Mouse (Mus musculus) spleen, adult 2 months (tissue): ENCODE results near the gene Gm28035. TPM values are rescaled to one million over a fixed set of nuclear protein-coding genes. Genes with fewer than 3 reads are reported as not detected.

ENCODE experiments used
- DNase-seq, 2 experiments: peaks; one replicate each; pipeline versions ENCODE4 v3.0.0 to v3.0.0-alpha.2; 2012 to 2021; ENCODE audit warnings: low spot score in 2 of 2, low read depth in 1 of 2
- H3K27ac ChIP-seq: fragments of 200-500 bp; 2 replicates; pipeline ENCODE4 v1.5.1; 2012; ENCODE audit warnings: low read length, inconsistent platforms; ENCODE audit not compliant: insufficient read depth
- H3K27me3 ChIP-seq: fragments of 200-500 bp; 2 replicates; pipeline ENCODE4 v1.6.1; 2012; ENCODE audit warnings: mild to moderate bottlenecking, moderate library complexity, low read length, inconsistent platforms; ENCODE audit not compliant: control insufficient read depth, insufficient read depth
- H3K36me3 ChIP-seq: fragments of 200-500 bp; 2 replicates; pipeline ENCODE4 v1.6.1; 2012; ENCODE audit warnings: mild to moderate bottlenecking, low read length, inconsistent platforms; ENCODE audit not compliant: control insufficient read depth, insufficient read depth
- H3K4me1 ChIP-seq: fragments of 200-500 bp; 2 replicates; pipeline ENCODE4 v1.6.1; 2011; ENCODE audit warnings: inconsistent platforms; ENCODE audit not compliant: control insufficient read depth, insufficient read depth, insufficient read length
- H3K4me3 ChIP-seq: fragments of 200-500 bp; 2 replicates; pipeline ENCODE4 v1.5.1; 2011; ENCODE audit warnings: mild to moderate bottlenecking, inconsistent platforms; ENCODE audit not compliant: insufficient read depth, insufficient read length; ENCODE audit errors: extremely low read depth
- CTCF ChIP-seq: fragments of 200-500 bp; IDR thresholded peaks from 2 replicates; pipeline ENCODE4 v1.5.1; 2011; ENCODE audit warnings: mild to moderate bottlenecking, inconsistent platforms; ENCODE audit not compliant: insufficient read depth, insufficient read length, insufficient replicate concordance; ENCODE audit errors: extremely low read depth
- POLR2A ChIP-seq: fragments of 200-500 bp; IDR thresholded peaks from 2 replicates; pipeline ENCODE4 v1.6.1; 2011; ENCODE audit warnings: low read depth, low read length, inconsistent platforms
- WGBS: fragments of 180-500 bp; shearing (Covaris S2); methylation state at CpG from one replicate; pipeline ENCODE4 v1.1.7; 2018; 5-methylcytosine and 5-hydroxymethylcytosine counted together
- polyA plus RNA-seq: library from polyadenylated mRNA; depleted of rRNA; stranded (reverse); fragments of >200 nt; gene quantifications from 2 replicates; pipeline ENCODE4 v1.2.3, GENCODE M21; 2012

Gm28035 gene
- polyA plus RNA-seq, 1 experiment = 6.0 TPM

- WGBS = 56% methylated on average over 1 of the region's 1 CpGs
- DNase-seq = no peak
- Histone ChIP-seq H3K36me3 (no peaks in the 10 kb centered on the region), H3K4me3 (no peak overlapping the region), H3K27ac (peak overlapping the region; percentile 26; the same call in 1 of the 2 replicates), H3K4me1 (no peaks in the 10 kb centered on the region), H3K27me3 (no peaks in the 10 kb centered on the region)
- TF ChIP-seq CTCF = no peak
- no peak for TF ChIP-seq POLR2A
Measured at GRCm38 (mm10) chr2:30212951-30213350, 27.4 kb upstream of the Gm28035 start.

- Histone ChIP-seq H3K4me3 (no peak overlapping the region), H3K4me1 (no peaks in the 10 kb centered on the region), H3K36me3 (no peaks in the 10 kb centered on the region), H3K27ac (no peak overlapping the region), H3K27me3 (no peaks in the 10 kb centered on the region)
- 81% methylated on average over 3 of the region's 3 CpGs for WGBS
- TF ChIP-seq CTCF = no peak
- TF ChIP-seq POLR2A = no peak
- DNase-seq = no peak
Measured at GRCm38 (mm10) chr2:30214745-30215144, 25.6 kb upstream of the Gm28035 start.

GRCm38 (mm10) chr2:30215493-30215892 lies 24.9 kb upstream of the Gm28035 start:
- no peak for TF ChIP-seq CTCF
- no peak for TF ChIP-seq POLR2A
- 87% methylated on average over 6 of the region's 6 CpGs for WGBS
- H3K27ac ChIP-seq = no peak overlapping the region
- no peaks in the 10 kb centered on the region for H3K4me1 ChIP-seq
- no peaks in the 10 kb centered on the region for H3K36me3 ChIP-seq
- DNase-seq = no peak
- no peaks in the 10 kb centered on the region for H3K27me3 ChIP-seq
- H3K4me3 ChIP-seq = no peak overlapping the region

- Histone ChIP-seq H3K4me1 (no peaks in the 10 kb centered on the region), H3K4me3 (no peak overlapping the region), H3K27ac (no peak overlapping the region), H3K27me3 (no peaks in the 10 kb centered on the region), H3K36me3 (no peaks in the 10 kb centered on the region)
- no peak for DNase-seq
- no peak for TF ChIP-seq POLR2A
- TF ChIP-seq CTCF = no peak
- 95% methylated on average over 5 of the region's 5 CpGs for WGBS
Measured at GRCm38 (mm10) chr2:30216293-30216692, 24.1 kb upstream of the Gm28035 start.

GRCm38 (mm10) chr2:30235593-30235992 lies 4.8 kb upstream of the Gm28035 start:
- DNase-seq = no peak
- no peak overlapping the region for H3K27ac ChIP-seq
- 15% methylated on average over 5 of the region's 5 CpGs for WGBS
- peaks cover 1% of the 10 kb centered on the region; the same call in 1 of the 2 replicates for H3K36me3 ChIP-seq
- H3K27me3 ChIP-seq = no peaks in the 10 kb centered on the region
- peaks cover 6% of the 10 kb centered on the region; the same call in 1 of the 2 replicates for H3K4me1 ChIP-seq
- TF ChIP-seq CTCF (no peak), POLR2A (no peak)
- H3K4me3 ChIP-seq = no peak overlapping the region

- H3K4me3 ChIP-seq = peak overlapping the region; percentile 90
- peaks cover 6% of the 10 kb centered on the region; the same call in 1 of the 2 replicates for H3K4me1 ChIP-seq
- TF ChIP-seq CTCF (no peak), POLR2A (no peak)
- WGBS = 5% methylated on average over 18 of the region's 18 CpGs
- DNase-seq = no peak
- peaks cover 8% of the 10 kb centered on the region for H3K36me3 ChIP-seq
- H3K27me3 ChIP-seq = no peaks in the 10 kb centered on the region
- peak overlapping the region; percentile 90 for H3K27ac ChIP-seq
Measured at GRCm38 (mm10) chr2:30236426-30237198, 3.8 kb upstream of the Gm28035 start.
